Mouse (Mus musculus) monocyte, adult 2 months (primary cell): ENCODE measurements at regions not wholly inside any gene's neighbourhood (a gene's known extent, or its start where the extent isn't known, plus 50 kb on each side); places are given as distances from the start of the nearest gene placed in this dataset.

Experiments
- DNase-seq, 2 experiments: peaks; one replicate each; pipeline ENCODE4 v3.0.0; 2022; ENCODE audit warnings: low spot score in 2 of 2, low read depth in 1 of 2

DNA sequence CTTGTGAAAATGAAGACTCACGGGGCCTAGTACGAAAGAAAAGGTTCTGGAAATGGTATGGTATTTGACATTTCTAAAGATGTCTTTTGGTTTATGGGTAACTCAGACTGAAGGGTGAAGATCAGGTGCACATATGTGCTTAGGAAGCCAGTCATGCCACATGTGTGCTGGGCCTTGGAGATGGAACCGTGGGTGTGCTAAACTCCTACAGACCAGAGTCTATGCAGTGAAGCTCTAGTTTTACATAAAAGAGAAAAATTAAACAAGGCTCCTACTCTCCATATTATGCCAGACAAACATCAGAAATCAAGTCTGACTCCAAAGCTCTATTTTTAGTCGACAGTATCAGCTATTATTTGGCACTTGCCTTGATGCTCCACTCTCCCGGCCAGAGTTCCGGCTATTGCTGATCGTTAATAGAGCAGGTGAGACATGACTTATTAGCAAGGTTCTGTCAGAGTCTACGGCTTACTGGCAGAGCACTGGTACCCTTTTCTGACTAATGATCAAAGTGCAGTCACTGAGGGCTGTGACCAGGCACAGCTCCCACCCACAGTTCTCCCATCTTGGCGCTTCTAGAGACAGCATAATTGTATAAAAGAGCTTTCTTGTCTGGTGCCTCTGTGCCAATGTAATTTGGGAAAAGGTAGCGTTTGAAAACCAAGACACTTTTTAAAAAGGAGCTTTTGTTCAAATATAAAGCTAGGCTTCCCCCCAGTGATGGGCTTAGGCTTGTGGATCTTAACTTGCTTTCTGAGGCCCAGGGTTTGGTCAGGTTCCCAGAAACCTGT is 119.2 kb upstream of the Ccdc122 start:
- DNase-seq, result no peak

DNA sequence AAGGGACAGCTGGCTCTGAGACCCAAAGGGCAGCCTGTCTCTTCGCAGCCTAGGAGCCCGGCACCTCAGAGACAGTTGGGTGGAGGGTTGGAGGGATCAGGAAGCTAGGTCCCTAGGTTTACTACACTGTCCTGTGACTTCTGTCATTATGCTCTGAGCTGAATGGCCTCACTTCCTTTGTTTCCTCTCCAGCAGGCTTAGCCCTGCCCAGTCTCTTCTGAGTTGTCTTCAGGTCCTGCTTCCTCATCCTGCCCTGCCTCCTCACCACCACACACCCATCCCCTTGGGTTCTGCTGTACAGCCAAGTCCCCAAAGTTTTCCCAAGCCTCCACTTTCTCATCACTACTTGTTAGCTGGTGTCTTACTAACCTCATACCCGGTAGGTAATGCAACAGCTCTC is 122.7 kb upstream of the Ccdc122 start:
- no peak for DNase-seq

- no peak for DNase-seq
Observed at GRCm38 (mm10) chr14:76912301-76913001, 124.1 kb upstream of the Ccdc122 start.

DNA sequence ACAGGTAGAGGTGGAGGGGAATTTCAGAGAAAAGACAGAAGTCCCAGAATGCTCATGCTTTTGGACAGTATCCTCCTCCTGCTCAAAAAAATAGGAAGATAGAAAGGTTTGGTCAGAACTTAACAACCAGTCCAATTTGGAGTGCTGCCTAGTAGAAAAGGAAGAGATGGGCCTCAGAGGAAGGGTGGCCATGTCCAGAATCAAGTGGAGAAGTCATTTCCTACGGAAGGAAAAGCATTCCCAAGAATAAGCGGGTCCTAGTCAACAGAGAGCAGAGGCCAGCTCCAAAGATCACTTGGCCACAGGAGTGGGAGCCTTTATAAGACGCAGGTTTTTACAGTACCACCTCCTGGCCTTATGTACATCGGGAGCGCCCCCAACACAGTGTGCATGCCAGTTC is 125.3 kb upstream of the Ccdc122 start:
- no peak for DNase-seq

- DNase-seq, result no peak
Observed at GRCm38 (mm10) chr14:76910186-76910585, 126.4 kb upstream of the Ccdc122 start.

DNA sequence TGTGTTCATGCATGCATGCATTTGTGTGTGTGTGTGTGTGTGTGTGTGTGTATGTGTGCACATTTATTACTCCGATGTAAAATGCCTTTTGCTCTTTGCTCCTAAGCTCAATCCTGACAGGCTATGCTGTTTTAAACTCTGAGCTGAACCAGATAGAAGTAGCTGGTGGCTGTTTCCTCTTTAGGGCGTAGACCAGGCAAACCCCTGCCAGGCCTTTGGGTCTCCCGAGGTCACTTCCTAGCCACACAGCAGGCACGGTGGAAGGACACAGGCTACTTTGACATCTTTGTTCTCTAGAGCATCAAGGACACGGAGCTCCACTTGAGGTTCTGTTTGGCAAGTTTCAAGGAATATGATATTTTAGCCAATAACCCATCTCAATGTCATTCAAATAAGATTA is 128.6 kb upstream of the Ccdc122 start:
- DNase-seq, result no peak

- DNase-seq, result no peak
Observed at GRCm38 (mm10) chr14:76902962-76903757, 133.4 kb upstream of the Ccdc122 start.

DNA sequence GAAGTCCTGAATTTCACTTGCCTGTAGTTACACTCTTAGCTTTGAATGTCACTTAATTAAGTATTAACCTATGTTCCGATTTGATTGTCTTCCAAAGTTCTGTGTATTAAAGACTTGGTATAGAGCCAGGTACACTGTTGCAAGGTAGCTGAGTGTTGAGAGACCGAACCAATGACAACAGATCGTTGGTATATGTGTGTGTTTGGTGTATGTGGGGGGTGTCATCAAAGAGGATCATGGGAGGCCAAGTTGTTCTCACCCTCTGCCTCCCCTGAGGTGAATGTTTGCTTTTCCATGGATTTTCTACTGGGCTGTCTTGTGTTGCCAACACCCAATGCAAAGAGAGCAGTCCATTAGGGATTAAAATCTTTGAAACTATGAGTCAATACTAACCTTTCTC is 135.1 kb upstream of the Ccdc122 start:
- no peak for DNase-seq

DNA sequence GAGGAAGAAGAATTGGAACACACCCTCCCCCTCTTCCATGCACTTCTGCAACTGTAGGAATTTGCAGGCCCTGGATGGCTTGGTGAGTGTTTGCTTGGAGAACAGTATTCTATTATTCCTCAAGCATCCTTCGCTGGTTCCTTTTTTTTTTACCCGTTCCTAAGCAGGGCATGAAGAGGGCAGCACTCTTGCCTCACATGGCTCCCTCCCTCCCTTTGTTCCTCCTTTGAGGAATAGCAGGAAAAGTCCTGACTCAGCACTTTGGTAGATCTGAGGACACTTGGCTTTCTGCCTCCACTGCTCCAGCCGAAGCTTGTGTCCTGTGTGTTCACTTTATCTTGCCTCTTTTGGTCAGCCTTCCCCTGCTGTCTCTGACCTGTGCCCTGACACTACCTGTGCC is 137.2 kb upstream of the Ccdc122 start:
- no peak for DNase-seq

DNA sequence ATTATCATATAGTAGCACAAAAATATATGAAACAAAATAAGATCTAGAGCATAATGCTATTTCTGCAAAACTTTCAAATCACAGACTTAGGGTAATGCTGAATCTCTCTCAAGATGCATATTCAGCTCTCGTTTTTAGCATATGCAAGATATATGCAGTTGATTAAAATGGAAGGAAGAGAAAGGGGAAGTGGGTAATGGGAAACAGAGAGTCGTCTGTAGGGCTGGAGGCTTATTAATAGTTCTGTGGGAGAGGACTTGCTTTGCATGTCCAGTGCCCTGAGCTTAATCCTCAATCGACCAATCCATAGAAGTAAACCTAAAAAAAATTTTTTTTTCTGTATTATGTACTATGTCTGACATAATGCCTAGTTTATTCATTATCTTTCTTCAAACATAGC is 148.9 kb upstream of the Ccdc122 start:
- no peak for DNase-seq

GRCm38 (mm10) chr14:76887201-76887600 is 149.4 kb upstream of the Ccdc122 start:
- DNase-seq, result no peak

DNA sequence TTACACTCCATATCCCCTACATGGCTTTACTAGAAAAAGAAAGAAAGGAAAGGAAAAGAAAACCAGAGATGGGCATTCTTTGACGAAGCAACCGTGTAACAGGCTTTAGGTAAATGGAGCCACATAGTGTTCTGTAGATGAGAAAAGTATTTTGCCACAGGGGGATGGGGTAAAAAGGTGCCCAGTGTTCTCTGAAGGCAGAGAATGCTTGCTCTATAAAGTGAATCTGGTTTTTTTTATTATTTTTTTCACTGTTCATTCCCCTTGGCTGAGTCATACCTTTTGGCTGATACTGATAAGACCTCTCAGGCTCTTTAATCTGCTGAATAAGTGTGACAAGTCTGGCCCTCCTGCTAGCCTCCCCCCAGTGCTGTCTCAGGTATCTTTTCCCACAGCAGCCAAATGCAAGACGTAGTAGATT is 153.3 kb upstream of the Ccdc122 start:
- no peak for DNase-seq

DNA sequence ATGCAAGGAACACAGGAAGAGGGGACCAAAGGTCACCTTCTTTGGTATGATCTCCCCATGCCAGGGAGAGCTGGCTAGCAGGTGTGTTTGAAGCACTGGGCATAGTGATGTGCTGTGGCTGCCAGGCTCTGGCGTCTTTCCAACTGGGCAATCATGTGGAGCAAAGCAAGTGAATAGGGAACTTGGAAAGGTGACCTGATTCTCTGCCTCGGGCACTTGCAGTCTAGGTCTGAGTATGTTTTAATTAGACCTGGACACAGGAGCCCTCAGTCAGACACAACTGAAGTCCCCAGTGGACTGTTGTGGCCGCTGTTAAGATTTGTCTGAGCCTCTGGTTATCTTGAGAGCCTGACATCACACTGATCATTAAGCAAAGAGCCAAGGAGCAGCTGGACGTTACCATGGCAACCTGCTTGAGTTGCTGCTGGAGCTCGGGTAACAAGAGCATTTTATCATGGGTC is 153.8 kb upstream of the Ccdc122 start:
- no peak for DNase-seq

GRCm38 (mm10) chr14:76880851-76881250 is 155.7 kb upstream of the Ccdc122 start:
- no peak for DNase-seq

DNA sequence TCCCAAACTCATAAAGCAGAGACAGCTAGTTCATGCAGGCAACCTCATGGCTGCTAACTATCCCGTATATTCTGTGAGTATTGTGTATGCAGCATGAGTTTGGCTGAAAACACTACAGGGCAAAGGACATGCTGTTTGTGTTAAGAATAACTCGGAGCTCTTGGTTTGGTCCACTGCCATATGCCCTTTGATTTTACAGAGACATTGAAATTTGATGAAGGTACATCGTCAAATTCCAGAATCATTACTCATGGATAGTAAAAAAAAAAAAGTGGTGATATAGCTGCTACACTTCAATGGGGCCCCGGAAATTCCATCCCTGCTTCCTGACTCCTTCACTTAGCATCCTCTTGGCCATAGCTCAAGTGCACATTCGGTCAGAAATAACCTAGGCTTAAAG is 159.3 kb upstream of the Ccdc122 start:
- no peak for DNase-seq

DNA sequence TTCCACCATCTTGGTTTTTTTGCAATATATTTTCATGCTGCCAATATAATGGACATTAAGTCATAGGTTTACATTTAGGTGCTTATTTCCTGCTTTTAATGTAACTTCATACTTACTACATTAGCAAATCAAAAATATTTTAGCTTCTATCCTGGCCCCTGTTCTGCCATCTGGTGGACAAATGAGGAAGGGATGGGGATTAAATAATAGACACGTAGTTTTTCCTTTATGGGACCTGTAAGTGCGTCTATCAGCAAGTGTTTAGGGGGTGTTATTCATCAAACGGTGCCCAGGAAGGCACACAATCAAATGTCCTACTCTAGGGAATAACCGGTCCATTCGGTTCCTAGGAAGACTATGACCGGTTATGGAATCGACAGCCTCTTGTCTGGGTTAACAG is 160.6 kb upstream of the Ccdc122 start:
- no peak for DNase-seq

DNA sequence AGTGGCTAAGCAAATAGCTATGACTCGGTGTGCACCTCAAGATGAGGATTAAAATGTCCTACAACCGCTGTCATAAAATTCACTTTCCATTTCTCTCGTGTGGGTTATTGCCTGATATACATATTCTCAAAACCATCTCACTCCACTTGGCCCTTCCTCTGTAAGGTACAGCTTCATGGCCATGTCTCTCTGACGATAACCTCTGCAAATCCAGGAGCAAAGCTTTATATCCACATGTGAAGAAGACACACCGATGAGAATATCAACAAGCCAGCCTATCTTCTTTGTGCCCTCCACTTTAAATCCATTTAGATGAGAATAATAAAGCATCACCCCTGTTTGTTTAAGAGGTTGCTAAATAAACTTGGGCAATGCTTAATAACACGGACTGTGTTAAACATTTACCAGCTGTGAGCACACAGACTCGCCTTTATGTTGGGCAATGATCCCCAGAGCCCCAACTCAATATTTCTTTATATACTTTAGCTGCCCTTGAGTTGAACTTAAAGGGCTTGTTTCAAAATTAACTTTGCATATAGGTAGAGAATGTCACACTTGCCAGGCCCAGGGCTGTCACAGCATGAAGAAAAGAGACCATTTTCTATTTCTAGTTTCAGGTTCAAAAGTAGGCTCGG is 161.2 kb upstream of the Ccdc122 start:
- DNase-seq, result no peak

DNA sequence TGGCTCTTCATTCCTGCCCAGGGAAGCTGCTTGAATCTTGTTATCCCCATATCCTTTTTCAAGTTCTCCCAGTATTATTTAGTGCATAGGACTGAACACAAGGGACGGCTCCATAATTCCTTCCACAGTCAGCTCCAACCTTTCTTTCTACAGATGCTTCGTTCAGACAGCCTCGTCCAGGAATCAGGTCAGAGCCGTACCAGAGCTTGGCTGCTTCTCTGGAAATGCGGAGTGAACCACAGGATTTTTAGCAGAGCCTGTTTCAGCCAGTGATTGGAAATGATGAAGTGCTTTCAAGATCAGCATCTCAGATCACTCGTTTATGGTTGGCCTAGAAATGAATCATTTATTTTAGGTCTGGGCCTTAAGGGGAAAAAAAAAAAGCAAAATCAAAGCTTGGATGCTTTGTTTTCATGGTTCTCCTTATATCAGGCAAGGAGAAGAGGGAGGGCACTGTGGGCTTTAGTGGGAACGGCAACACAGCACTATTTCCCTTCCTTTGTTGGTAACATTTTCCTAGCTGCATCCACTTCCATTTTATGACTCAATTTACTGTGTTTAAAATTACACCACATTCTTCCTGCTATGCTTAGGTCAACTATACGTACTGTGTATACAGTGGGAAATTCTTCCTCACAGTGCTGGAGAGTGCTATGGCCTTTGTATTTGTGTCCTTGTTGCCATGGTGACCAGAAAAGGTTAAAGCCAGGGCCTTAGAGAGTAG is 161.9 kb upstream of the Ccdc122 start:
- DNase-seq, result no peak

GRCm38 (mm10) chr14:76873684-76874083 is 162.9 kb upstream of the Ccdc122 start:
- DNase-seq, result no peak

DNA sequence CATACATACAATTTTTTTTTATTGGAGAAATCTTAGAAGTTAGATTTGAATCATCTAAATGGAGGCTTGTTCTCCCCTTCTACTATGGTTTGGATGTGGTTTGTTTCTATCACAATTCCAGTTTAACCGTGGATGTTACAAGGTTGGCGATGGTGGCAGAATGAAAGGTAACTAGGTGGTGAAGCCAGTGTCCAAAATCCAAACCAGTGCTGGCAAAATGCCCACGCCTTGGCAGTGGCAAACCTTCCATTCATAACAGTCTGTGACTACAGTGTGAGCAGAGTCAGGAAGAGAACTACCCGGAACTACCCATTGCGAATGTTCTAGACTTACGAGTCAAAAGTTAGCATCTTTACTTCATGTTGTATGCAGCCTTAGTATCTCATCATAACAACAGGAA is 163.6 kb upstream of the Ccdc122 start:
- no peak for DNase-seq

- DNase-seq, result no peak
Observed at GRCm38 (mm10) chr14:76872510-76872909, 164.1 kb upstream of the Ccdc122 start.
